Comparison of ENCODE assay signal across 8 mouse cellular contexts in genomic region chr19:10304395-10304794, GRCm38 (mm10). TPM values are rescaled to one million over a fixed set of nuclear protein-coding genes. Genes with fewer than 3 reads are reported as not detected.
A peak's percentile ranks its signal among the peaks of the same experiment; 100 is the strongest.
DNase-seq lines count a peak whose midpoint lies in the region; ATAC-seq and TF ChIP-seq lines count a peak whose summit lies in the region.

No protein-coding gene starts in this region.

- 9% methylated on average over 33 of the region's 37 CpGs for WGBS in lung, postnatal 0 days
- 8% methylated on average over 37 of the region's 37 CpGs for WGBS in limb, embryonic 11.5 days
- WGBS in olfactory bulb, adult 2 months = 3% methylated on average over 36 of the region's 37 CpGs

- DNase-seq in cerebellum, adult 11-12 months = peak; percentile 43
- DNase-seq in cerebellum, adult 18-20 months = no peak
- no peak for DNase-seq in lung, postnatal 0 days (ENCODE audit: low spot score)
- no peak for DNase-seq in lung, postnatal 14 days
- DNase-seq in limb, embryonic 11.5 days (ENCODE audit: low spot score) = peak; percentile 28
- DNase-seq in natural killer cell, adult 2 months (ENCODE audit: low spot score in 2 of 2) = no peak

- ATAC-seq in lung, postnatal 0 days = no peak; the same call in 1 of the 2 replicates
- peak; percentile 57; the same call in 1 of the 2 replicates for ATAC-seq in limb, embryonic 11.5 days (ENCODE audit: insufficient number of reproducible peaks, low FRiP score, low TSS enrichment, low read depth)
- ATAC-seq in monocyte, adult 5-6 weeks (replicated peaks; ENCODE audit: insufficient number of reproducible peaks, low FRiP score, low TSS enrichment, poor library complexity, severe bottlenecking) = no peak

- no peaks in the 10 kb centered on the region for H3K9me3 ChIP-seq in lung, postnatal 0 days (ENCODE audit: low read length)
- no peaks in the 10 kb centered on the region for H3K9me3 ChIP-seq in limb, embryonic 11.5 days (ENCODE audit: control insufficient read depth, low read length)

- peak overlapping the region; percentile 97 for H3K4me2 ChIP-seq in lung, postnatal 0 days (replicated peaks; ENCODE audit: low read depth, low read length)
- peak overlapping the region; percentile 99 for H3K4me2 ChIP-seq in limb, embryonic 11.5 days (ENCODE audit: low read depth, severe bottlenecking)

- 0 out of 2 replicates have a peak, but pooled peaks cover 3% of the 10 kb centered on the region for H3K4me1 ChIP-seq in lung, postnatal 0 days (ENCODE audit: insufficient read depth, low read depth, low read length)
- peaks cover 5% of the 10 kb centered on the region for H3K4me1 ChIP-seq in limb, embryonic 11.5 days (ENCODE audit: control insufficient read depth, insufficient read depth, low read length)
- H3K4me1 ChIP-seq in olfactory bulb, adult 2 months (ENCODE audit: control insufficient read depth, insufficient read depth, low read length) = peaks cover 56% of the 10 kb centered on the region

- TF ChIP-seq CTCF in lung, postnatal 0 days (IDR thresholded peaks at IDR 0.05) = no peak
- no peak for TF ChIP-seq CTCF in olfactory bulb, adult 2 months (IDR thresholded peaks at IDR 0.05; ENCODE audit: insufficient read depth, low read depth, low read length)

- no peaks in the 10 kb centered on the region for H3K36me3 ChIP-seq in lung, postnatal 0 days (ENCODE audit: insufficient read depth, low read length)
- H3K36me3 ChIP-seq in limb, embryonic 11.5 days (ENCODE audit: control insufficient read depth, insufficient read depth, low read length) = no peaks in the 10 kb centered on the region

- no peak overlapping the region for H3K27ac ChIP-seq in lung, postnatal 0 days (ENCODE audit: low read length)
- H3K27ac ChIP-seq in limb, embryonic 11.5 days (replicated peaks; ENCODE audit: low read depth, low read length) = no peak overlapping the region
- peak overlapping the region; percentile 13; the same call in 1 of the 2 replicates for H3K27ac ChIP-seq in olfactory bulb, adult 2 months (ENCODE audit: insufficient read depth, low read depth, low read length)

- H3K9ac ChIP-seq in lung, postnatal 0 days (replicated peaks; ENCODE audit: low read depth) = peak overlapping the region; percentile 44
- H3K9ac ChIP-seq in limb, embryonic 11.5 days (ENCODE audit: low read length) = peak overlapping the region; percentile 76

- TF ChIP-seq EP300 in lung, postnatal 0 days (IDR thresholded peaks at IDR 0.05) = no peak

- no peaks in the 10 kb centered on the region for H3K27me3 ChIP-seq in lung, postnatal 0 days (replicated peaks; ENCODE audit: insufficient read depth, low read length)
- peaks cover 18% of the 10 kb centered on the region for H3K27me3 ChIP-seq in limb, embryonic 11.5 days (ENCODE audit: control insufficient read depth, insufficient read depth, low read length)

- no peak for TF ChIP-seq POLR2A in olfactory bulb, adult 2 months (IDR thresholded peaks at IDR 0.05; ENCODE audit: insufficient read depth, low read depth, low read length)

- H3K4me3 ChIP-seq in lung, postnatal 0 days (ENCODE audit: low read depth, low read length) = peak overlapping the region; percentile 62
- H3K4me3 ChIP-seq in limb, embryonic 11.5 days (ENCODE audit: low read depth, low read length) = peak overlapping the region; percentile 69
- peak overlapping the region; percentile 78 for H3K4me3 ChIP-seq in olfactory bulb, adult 2 months (ENCODE audit: insufficient read depth, low read depth, low read length)

RNA-seq across cellular contexts. Expression of gene Dagla, which starts 0.3 kb away (rescaled TPM):
- 1.2 and 1.4 TPM in 2 replicates for polyA plus RNA-seq in lung, postnatal 0 days (2015; fragmentation: Nextera tagmentation; extraction: Ambion mirVana)
- 1.3 and 1.4 TPM in 2 replicates for polyA plus RNA-seq in limb, embryonic 11.5 days (2014; fragmentation: Nextera tagmentation; extraction: Ambion mirVana)
- polyA plus RNA-seq in olfactory bulb, adult 2 months (2012; ENCODE audit: insufficient read depth, insufficient read length, low replicate concordance, missing spikeins) = not detected in 2 replicates
- 0.39 to 0.43 TPM in 2 of 3 replicates, not detected in the other for total RNA-seq in monocyte, adult 5-6 weeks (2017)

Comparison
In these comparisons a context has a peak if more than half of its experiments do, and no peak if none do; other contexts are left out.
1. DNase-seq: peak in cerebellum, adult 11-12 months (single experiment) and limb, embryonic 11.5 days (single experiment); none in cerebellum, adult 18-20 months (0 of 2), lung, postnatal 0 days (single experiment), lung, postnatal 14 days (single experiment) and natural killer cell, adult 2 months (0 of 2).
2. Peak in every context shown above with its lines, with median percentiles within 50 percentile points of each other: H3K4me3 ChIP-seq.